Mouse (Mus musculus): ENCODE measurements around the gene Cx3cr1. TPM values are rescaled to one million over a fixed set of nuclear protein-coding genes. Genes with fewer than 3 reads are reported as not detected.
A peak's percentile ranks its signal among the peaks of the same experiment; 100 is the strongest.

Gene Cx3cr1
- polyA plus RNA-seq, 1 experiment: not detected

DNA sequence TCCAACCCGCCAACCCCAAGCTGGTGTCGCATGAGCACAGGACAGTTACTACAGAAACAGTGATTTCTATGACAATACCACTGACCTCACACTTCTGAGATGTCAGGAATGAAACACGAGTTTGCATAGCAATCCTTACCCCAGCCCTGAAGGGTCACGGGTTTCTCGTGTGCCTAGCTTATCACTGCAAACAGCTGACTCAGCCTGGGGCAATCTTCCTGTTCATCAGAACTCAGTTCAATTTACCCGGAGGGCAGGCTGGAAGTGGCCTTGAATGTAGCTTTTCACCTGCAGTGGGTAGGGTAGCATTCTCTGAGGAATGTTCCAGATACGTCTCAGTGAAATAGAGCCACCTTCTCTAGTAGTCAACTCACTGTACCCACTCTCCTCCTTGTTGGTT, 75.5 kb downstream of the Cx3cr1 start:
- Histone ChIP-seq H3K36me3 (ENCODE audit: control insufficient read depth, insufficient read depth) (no peaks in the 10 kb centered on the region), H3K4me3 (no peak overlapping the region), H3K27me3 (ENCODE audit: control insufficient read depth, insufficient read depth, insufficient read length) (no peaks in the 10 kb centered on the region), H3K79me2 (ENCODE audit: control insufficient read depth, insufficient read depth) (no peaks in the 10 kb centered on the region), H3K4me2 (ENCODE audit: low read depth) (no peak overlapping the region), H3ac (ENCODE audit: control insufficient read depth, insufficient read length) (no peak overlapping the region)
- TF ChIP-seq TCF3 (IDR thresholded peaks at IDR 0.05; ENCODE audit: insufficient read length, low read depth) (no peak), SRF (IDR thresholded peaks at IDR 0.05; ENCODE audit: control insufficient read depth, insufficient read length, low read depth) (no peak), USF1 (IDR thresholded peaks at IDR 0.05; ENCODE audit: low read depth) (no peak)

- Histone ChIP-seq H3K79me2 (ENCODE audit: control insufficient read depth, insufficient read depth) (no peaks in the 10 kb centered on the region), H3K27me3 (ENCODE audit: control insufficient read depth, insufficient read depth, insufficient read length) (no peaks in the 10 kb centered on the region), H3K36me3 (ENCODE audit: control insufficient read depth, insufficient read depth) (no peaks in the 10 kb centered on the region), H3ac (ENCODE audit: control insufficient read depth, insufficient read length) (no peak overlapping the region), H3K4me2 (ENCODE audit: low read depth) (no peak overlapping the region), H3K4me3 (no peak overlapping the region)
- TF ChIP-seq POLR2A (IDR thresholded peaks at IDR 0.05; ENCODE audit: insufficient read length, low read depth) (no peak), REST (IDR thresholded peaks at IDR 0.05; ENCODE audit: insufficient read depth, insufficient read length) (no peak), SRF (IDR thresholded peaks at IDR 0.05; ENCODE audit: control insufficient read depth, insufficient read length, low read depth) (no peak), E2F4 (IDR thresholded peaks at IDR 0.05; ENCODE audit: insufficient read depth) (no peak), TCF12 (IDR thresholded peaks at IDR 0.05; ENCODE audit: insufficient read depth, poor library complexity, severe bottlenecking) (no peak), TCF3 (IDR thresholded peaks at IDR 0.05; ENCODE audit: insufficient read length, low read depth) (no peak)
These were observed 76.4 kb downstream of the Cx3cr1 start for GRCm38 (mm10) chr9:119993092-119993844.

GRCm38 (mm10) chr9:119991310-119991709, 78.4 kb downstream of the Cx3cr1 start:
- Histone ChIP-seq H3K27me3 (ENCODE audit: control insufficient read depth, insufficient read depth, insufficient read length) (no peaks in the 10 kb centered on the region), H3K4me3 (no peak overlapping the region), H3K4me2 (ENCODE audit: low read depth) (no peak overlapping the region), H3K79me2 (ENCODE audit: control insufficient read depth, insufficient read depth) (no peaks in the 10 kb centered on the region), H3ac (ENCODE audit: control insufficient read depth, insufficient read length) (no peak overlapping the region), H3K36me3 (ENCODE audit: control insufficient read depth, insufficient read depth) (no peaks in the 10 kb centered on the region)
- TF ChIP-seq POLR2AphosphoS2 (IDR thresholded peaks at IDR 0.05; ENCODE audit: insufficient read length, low read depth): no peak

DNA sequence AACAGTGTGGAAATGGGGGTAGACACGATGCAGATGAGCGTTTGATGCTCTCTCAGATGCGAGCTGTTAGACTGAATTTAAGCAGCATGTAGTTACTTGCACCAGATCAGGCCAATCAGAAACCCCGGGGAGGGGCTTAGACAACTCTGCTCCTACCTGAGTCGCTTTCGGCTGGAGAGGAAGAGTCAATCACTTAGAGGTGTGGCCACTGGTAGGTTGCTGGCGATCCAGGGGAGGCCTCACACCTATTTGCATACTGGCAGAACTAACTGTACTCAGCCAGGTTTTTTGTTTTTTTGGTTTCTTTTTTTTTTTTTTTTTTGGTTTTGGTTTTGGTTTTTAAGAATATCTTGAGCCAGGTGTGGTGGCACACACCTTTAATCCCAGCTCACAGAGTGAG, 81.4 kb downstream of the Cx3cr1 start:
- Histone ChIP-seq H3K79me2 (ENCODE audit: control insufficient read depth, insufficient read depth) (no peaks in the 10 kb centered on the region), H3K27me3 (ENCODE audit: control insufficient read depth, insufficient read depth, insufficient read length) (no peaks in the 10 kb centered on the region), H3ac (ENCODE audit: control insufficient read depth, insufficient read length) (no peak overlapping the region), H3K36me3 (ENCODE audit: control insufficient read depth, insufficient read depth) (no peaks in the 10 kb centered on the region), H3K4me3 (no peak overlapping the region), H3K4me2 (ENCODE audit: low read depth) (no peak overlapping the region)
- TF ChIP-seq TCF12 (IDR thresholded peaks at IDR 0.05; ENCODE audit: insufficient read depth, poor library complexity, severe bottlenecking) (no peak), CEBPB (IDR thresholded peaks at IDR 0.05; ENCODE audit: insufficient read depth, poor library complexity, severe bottlenecking) (no peak), MYOG (IDR thresholded peaks at IDR 0.05; ENCODE audit: control insufficient read depth in 1 of 3, insufficient read depth in 1 of 3, insufficient read length in 2 of 3, low read depth in 2 of 3) (no peak), TCF3 (IDR thresholded peaks at IDR 0.05; ENCODE audit: insufficient read length, low read depth) (no peak)

DNA sequence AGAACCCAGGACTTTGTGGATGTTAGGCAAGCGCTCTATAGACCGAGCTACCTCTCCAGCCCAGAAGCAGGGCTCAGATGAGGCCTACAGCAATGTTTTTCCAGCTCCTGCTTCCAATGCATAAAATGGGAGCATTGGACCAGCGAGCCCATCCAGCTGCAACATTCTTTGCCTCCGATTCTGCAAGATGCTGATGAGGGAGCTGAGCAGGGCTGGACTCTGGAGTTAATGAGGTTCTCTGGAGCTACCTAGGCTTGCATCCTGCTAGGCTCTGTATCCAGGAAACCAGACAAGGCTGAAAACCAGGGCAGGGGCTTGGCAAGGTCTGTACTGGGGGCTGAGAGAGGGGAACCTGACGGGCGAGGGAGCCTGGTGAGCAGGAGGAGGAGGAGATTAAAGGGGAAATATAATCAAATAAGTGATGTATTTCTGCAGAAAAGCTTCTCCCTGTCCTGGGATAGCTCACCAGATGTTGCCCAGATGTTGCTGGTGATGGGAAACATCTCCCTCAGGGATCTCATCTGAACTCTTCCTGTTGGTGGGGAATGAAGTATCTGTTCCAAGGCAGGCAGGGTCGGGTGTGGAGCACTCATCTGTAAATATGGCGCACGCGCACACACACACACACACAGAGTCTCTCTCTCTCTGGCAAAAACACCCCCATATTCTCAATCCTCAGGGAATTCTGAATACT, 83.7 kb downstream of the Cx3cr1 start:
- no peaks in the 10 kb centered on the region for H3K27me3 ChIP-seq (ENCODE audit: control insufficient read depth, insufficient read depth, insufficient read length)
- no peaks in the 10 kb centered on the region for H3K36me3 ChIP-seq (ENCODE audit: control insufficient read depth, insufficient read depth)
- H3K4me2 ChIP-seq (ENCODE audit: low read depth): no peak overlapping the region
- H3K79me2 ChIP-seq (ENCODE audit: control insufficient read depth, insufficient read depth): no peaks in the 10 kb centered on the region
- H3K4me3 ChIP-seq: no peak overlapping the region
- TF ChIP-seq E2F4 (IDR thresholded peaks at IDR 0.05; ENCODE audit: insufficient read depth) (no peak), POLR2A (IDR thresholded peaks at IDR 0.05; ENCODE audit: insufficient read length, low read depth) (no peak), REST (IDR thresholded peaks at IDR 0.05; ENCODE audit: insufficient read depth, insufficient read length) (no peak), TCF3 (IDR thresholded peaks at IDR 0.05; ENCODE audit: insufficient read length, low read depth) (no peak), USF1 (IDR thresholded peaks at IDR 0.05; ENCODE audit: low read depth) (no peak)
- H3ac ChIP-seq (ENCODE audit: control insufficient read depth, insufficient read length): no peak overlapping the region

DNA sequence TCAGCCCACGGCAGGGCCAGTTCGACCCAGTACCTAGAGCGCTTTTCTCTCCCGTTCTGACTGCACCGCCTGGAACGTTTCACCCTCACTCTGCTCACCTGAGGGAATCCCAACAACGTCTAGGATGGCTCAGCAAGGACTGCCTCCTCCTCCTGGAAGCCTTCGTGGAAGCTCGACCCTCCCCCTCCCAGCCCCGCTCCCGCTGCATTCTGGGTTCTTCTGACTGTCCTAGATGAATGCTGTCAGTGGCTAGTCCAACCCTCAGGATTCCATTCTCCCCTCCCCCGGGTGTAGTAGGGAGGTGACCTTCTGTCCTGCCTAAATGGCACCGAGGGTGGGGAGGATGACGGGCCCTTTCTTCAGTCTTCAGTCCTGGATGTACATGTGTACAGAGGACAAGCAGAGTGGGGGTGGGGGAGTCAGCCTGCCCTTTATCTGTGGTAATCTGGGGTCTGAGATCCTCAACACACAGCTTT, 85.1 kb downstream of the Cx3cr1 start, which contains the start of gene Csrnp1:
TSS of gene Csrnp1 (minus strand) at position 123 of the 476 bp plus-strand sequence.
- H3K27me3 ChIP-seq (ENCODE audit: control insufficient read depth, insufficient read depth, insufficient read length): no peaks in the 10 kb centered on the region
- TF ChIP-seq USF1 (IDR thresholded peaks at IDR 0.05; ENCODE audit: low read depth): no peak
- TF ChIP-seq MYOG (IDR thresholded peaks at IDR 0.05; ENCODE audit: control insufficient read depth in 1 of 3, insufficient read depth in 1 of 3, insufficient read length in 2 of 3, low read depth in 2 of 3): no peak
- TF ChIP-seq E2F4 (IDR thresholded peaks at IDR 0.05; ENCODE audit: insufficient read depth): no peak
- no peak for TF ChIP-seq SRF (IDR thresholded peaks at IDR 0.05; ENCODE audit: control insufficient read depth, insufficient read length, low read depth)
- TF ChIP-seq POLR2AphosphoS2 (IDR thresholded peaks at IDR 0.05; ENCODE audit: insufficient read length, low read depth): no peak
- TF ChIP-seq REST (IDR thresholded peaks at IDR 0.05; ENCODE audit: insufficient read depth, insufficient read length): no peak
- no peak for TF ChIP-seq POLR2A (IDR thresholded peaks at IDR 0.05; ENCODE audit: insufficient read length, low read depth)
- no peak for TF ChIP-seq MAX (IDR thresholded peaks at IDR 0.05; ENCODE audit: low read depth)
- no peak for TF ChIP-seq MYOD1 (IDR thresholded peaks at IDR 0.05; ENCODE audit: control insufficient read depth in 1 of 3, insufficient read length in 2 of 3, low read depth in 2 of 3)
- TF ChIP-seq TCF12 (IDR thresholded peaks at IDR 0.05; ENCODE audit: insufficient read depth, poor library complexity, severe bottlenecking): no peak
- no peak for TF ChIP-seq CEBPB (IDR thresholded peaks at IDR 0.05; ENCODE audit: insufficient read depth, poor library complexity, severe bottlenecking)
- no peak for TF ChIP-seq TCF3 (IDR thresholded peaks at IDR 0.05; ENCODE audit: insufficient read length, low read depth)
- peak within 1 kb of the TSS; percentile 100 for H3K4me2 ChIP-seq (ENCODE audit: low read depth)
- H3K4me3 ChIP-seq: peak within 1 kb of the TSS; percentile 54
- peak within 1 kb of the TSS; percentile 57 for H3ac ChIP-seq (ENCODE audit: control insufficient read depth, insufficient read length)
- no peaks in the 10 kb centered on the region for H3K36me3 ChIP-seq (ENCODE audit: control insufficient read depth, insufficient read depth)
- H3K79me2 ChIP-seq (ENCODE audit: control insufficient read depth, insufficient read depth): peaks cover 14% of the 10 kb centered on the region
